Mouse (Mus musculus): Measurements from ENCODE around the gene Bri3bp. TPM values are rescaled to one million over a fixed set of nuclear protein-coding genes. Genes with fewer than 3 reads are reported as not detected.

Gene Bri3bp
- polyA plus RNA-seq, 1 experiment, result 24.8 TPM

GRCm38 (mm10) chr5:125478037-125478436, 36.7 kb downstream of the Bri3bp start:
- H3ac ChIP-seq (ENCODE audit: control insufficient read depth, insufficient read length), result no peak overlapping the region
- peaks cover 9% of the 10 kb centered on the region for H3K36me3 ChIP-seq (ENCODE audit: control insufficient read depth, insufficient read depth)
- TF ChIP-seq MYOD1 (IDR thresholded peaks at IDR 0.05; ENCODE audit: control insufficient read depth in 1 of 3, insufficient read length in 2 of 3, low read depth in 2 of 3) (no peak), MYOG (IDR thresholded peaks at IDR 0.05; ENCODE audit: control insufficient read depth in 1 of 3, insufficient read depth in 1 of 3, insufficient read length in 2 of 3, low read depth in 2 of 3) (no peak), POLR2AphosphoS2 (IDR thresholded peaks at IDR 0.05; ENCODE audit: insufficient read length, low read depth) (no peak), USF1 (IDR thresholded peaks at IDR 0.05; ENCODE audit: low read depth) (no peak), E2F4 (IDR thresholded peaks at IDR 0.05; ENCODE audit: insufficient read depth) (no peak), TCF12 (IDR thresholded peaks at IDR 0.05; ENCODE audit: insufficient read depth, poor library complexity, severe bottlenecking) (no peak), REST (IDR thresholded peaks at IDR 0.05; ENCODE audit: insufficient read depth, insufficient read length) (no peak)
- peaks cover 66% of the 10 kb centered on the region for H3K79me2 ChIP-seq (ENCODE audit: control insufficient read depth, insufficient read depth)
- H3K4me2 ChIP-seq (ENCODE audit: low read depth), result peak overlapping the region; percentile 89
- peak overlapping the region; percentile 85 for H3K4me3 ChIP-seq
- no peaks in the 10 kb centered on the region for H3K27me3 ChIP-seq (ENCODE audit: control insufficient read depth, insufficient read depth, insufficient read length)

GRCm38 (mm10) chr5:125479376-125479775, 38.0 kb downstream of the Bri3bp start:
- Histone ChIP-seq H3K4me2 (ENCODE audit: low read depth) (no peak overlapping the region), H3ac (ENCODE audit: control insufficient read depth, insufficient read length) (no peak overlapping the region), H3K79me2 (ENCODE audit: control insufficient read depth, insufficient read depth) (peaks cover 66% of the 10 kb centered on the region), H3K4me3 (no peak overlapping the region), H3K36me3 (ENCODE audit: control insufficient read depth, insufficient read depth) (peaks cover 17% of the 10 kb centered on the region), H3K27me3 (ENCODE audit: control insufficient read depth, insufficient read depth, insufficient read length) (no peaks in the 10 kb centered on the region)
- TF ChIP-seq CEBPB (IDR thresholded peaks at IDR 0.05; ENCODE audit: insufficient read depth, poor library complexity, severe bottlenecking), result no peak
- TF ChIP-seq USF1 (IDR thresholded peaks at IDR 0.05; ENCODE audit: low read depth), result no peak
- no peak for TF ChIP-seq MAX (IDR thresholded peaks at IDR 0.05; ENCODE audit: low read depth)
- no peak for TF ChIP-seq REST (IDR thresholded peaks at IDR 0.05; ENCODE audit: insufficient read depth, insufficient read length)
- TF ChIP-seq TCF3 (IDR thresholded peaks at IDR 0.05; ENCODE audit: insufficient read length, low read depth), result no peak
- no peak for TF ChIP-seq MYOD1 (IDR thresholded peaks at IDR 0.05; ENCODE audit: control insufficient read depth in 1 of 3, insufficient read length in 2 of 3, low read depth in 2 of 3)
- no peak for TF ChIP-seq E2F4 (IDR thresholded peaks at IDR 0.05; ENCODE audit: insufficient read depth)
- no peak for TF ChIP-seq TCF12 (IDR thresholded peaks at IDR 0.05; ENCODE audit: insufficient read depth, poor library complexity, severe bottlenecking)
- no peak for TF ChIP-seq MYOG (IDR thresholded peaks at IDR 0.05; ENCODE audit: control insufficient read depth in 1 of 3, insufficient read depth in 1 of 3, insufficient read length in 2 of 3, low read depth in 2 of 3)

GRCm38 (mm10) chr5:125480434-125481231, 39.3 kb downstream of the Bri3bp start:
- peaks cover 30% of the 10 kb centered on the region for H3K36me3 ChIP-seq (ENCODE audit: control insufficient read depth, insufficient read depth)
- TF ChIP-seq MYOG (IDR thresholded peaks at IDR 0.05; ENCODE audit: control insufficient read depth in 1 of 3, insufficient read depth in 1 of 3, insufficient read length in 2 of 3, low read depth in 2 of 3) (no peak), SRF (IDR thresholded peaks at IDR 0.05; ENCODE audit: control insufficient read depth, insufficient read length, low read depth) (no peak), MAX (IDR thresholded peaks at IDR 0.05; ENCODE audit: low read depth) (no peak), TCF12 (IDR thresholded peaks at IDR 0.05; ENCODE audit: insufficient read depth, poor library complexity, severe bottlenecking) (no peak), POLR2AphosphoS2 (IDR thresholded peaks at IDR 0.05; ENCODE audit: insufficient read length, low read depth) (no peak), TCF3 (IDR thresholded peaks at IDR 0.05; ENCODE audit: insufficient read length, low read depth) (no peak), POLR2A (IDR thresholded peaks at IDR 0.05; ENCODE audit: insufficient read length, low read depth) (no peak), E2F4 (IDR thresholded peaks at IDR 0.05; ENCODE audit: insufficient read depth) (no peak), REST (IDR thresholded peaks at IDR 0.05; ENCODE audit: insufficient read depth, insufficient read length) (no peak)
- peaks cover 69% of the 10 kb centered on the region for H3K79me2 ChIP-seq (ENCODE audit: control insufficient read depth, insufficient read depth)
- no peaks in the 10 kb centered on the region for H3K27me3 ChIP-seq (ENCODE audit: control insufficient read depth, insufficient read depth, insufficient read length)
- H3ac ChIP-seq (ENCODE audit: control insufficient read depth, insufficient read length), result no peak overlapping the region
- H3K4me3 ChIP-seq, result no peak overlapping the region
- no peak overlapping the region for H3K4me2 ChIP-seq (ENCODE audit: low read depth)

- TF ChIP-seq E2F4 (IDR thresholded peaks at IDR 0.05; ENCODE audit: insufficient read depth) (no peak), POLR2A (IDR thresholded peaks at IDR 0.05; ENCODE audit: insufficient read length, low read depth) (no peak), TCF12 (IDR thresholded peaks at IDR 0.05; ENCODE audit: insufficient read depth, poor library complexity, severe bottlenecking) (no peak), TCF3 (IDR thresholded peaks at IDR 0.05; ENCODE audit: insufficient read length, low read depth) (no peak), MAX (IDR thresholded peaks at IDR 0.05; ENCODE audit: low read depth) (no peak), REST (IDR thresholded peaks at IDR 0.05; ENCODE audit: insufficient read depth, insufficient read length) (no peak), MYOG (IDR thresholded peaks at IDR 0.05; ENCODE audit: control insufficient read depth in 1 of 3, insufficient read depth in 1 of 3, insufficient read length in 2 of 3, low read depth in 2 of 3) (no peak), POLR2AphosphoS2 (IDR thresholded peaks at IDR 0.05; ENCODE audit: insufficient read length, low read depth) (no peak), USF1 (IDR thresholded peaks at IDR 0.05; ENCODE audit: low read depth) (no peak)
- no peak overlapping the region for H3K4me3 ChIP-seq
- H3K27me3 ChIP-seq (ENCODE audit: control insufficient read depth, insufficient read depth, insufficient read length), result no peaks in the 10 kb centered on the region
- H3K4me2 ChIP-seq (ENCODE audit: low read depth), result no peak overlapping the region
- H3K79me2 ChIP-seq (ENCODE audit: control insufficient read depth, insufficient read depth), result peaks cover 54% of the 10 kb centered on the region
- no peak overlapping the region for H3ac ChIP-seq (ENCODE audit: control insufficient read depth, insufficient read length)
- H3K36me3 ChIP-seq (ENCODE audit: control insufficient read depth, insufficient read depth), result peaks cover 30% of the 10 kb centered on the region
These were observed 41.1 kb downstream of the Bri3bp start for GRCm38 (mm10) chr5:125482474-125482873.

All from myocyte (in vitro differentiated cells).